Mouse (Mus musculus) ZHBTc4 (cell line): ENCODE results near the gene Sowaha.
A peak's percentile ranks its signal among the peaks of the same experiment; 100 is the strongest.

Experiments used
- DNase-seq: peaks from one replicate; pipeline ENCODE4 v3.0.0-alpha.2; 2011; ENCODE audit warnings: low read depth, low spot score

Sowaha gene

DNA sequence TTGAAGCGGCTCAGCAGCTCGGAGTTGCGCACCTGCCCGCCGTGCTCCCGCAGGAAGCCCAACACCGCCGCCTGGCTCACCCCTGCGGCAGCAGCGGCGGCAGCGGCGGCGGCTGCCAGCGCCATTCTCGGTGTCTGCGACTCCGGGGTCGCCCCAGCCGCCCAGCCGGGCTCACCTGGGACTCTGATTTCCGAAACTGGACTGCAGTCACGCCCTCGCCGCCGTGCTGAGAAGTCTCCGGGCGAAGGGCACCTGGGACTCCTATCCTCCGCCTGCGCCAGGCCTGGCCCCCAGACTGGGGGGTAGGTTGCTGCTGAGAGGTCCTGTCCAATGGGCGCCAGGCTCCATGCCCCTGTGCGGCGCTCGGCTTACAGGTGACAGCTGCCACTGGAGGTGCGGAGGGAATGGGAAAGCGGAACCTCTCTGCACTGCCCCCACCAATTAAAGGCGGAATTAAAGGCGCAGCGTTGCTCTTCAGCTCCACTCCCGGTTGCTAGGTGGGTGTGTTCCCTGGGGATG is at the start of gene Sowaha, which contains the start of gene Gm9945:
Gene Sowaha (minus strand): TSS at position 492 of the 519 bp plus-strand sequence.
Gene Gm9945 (plus strand): TSS at position 384 of the 519 bp plus-strand sequence.
- DNase-seq, result peak; percentile 74

DNA sequence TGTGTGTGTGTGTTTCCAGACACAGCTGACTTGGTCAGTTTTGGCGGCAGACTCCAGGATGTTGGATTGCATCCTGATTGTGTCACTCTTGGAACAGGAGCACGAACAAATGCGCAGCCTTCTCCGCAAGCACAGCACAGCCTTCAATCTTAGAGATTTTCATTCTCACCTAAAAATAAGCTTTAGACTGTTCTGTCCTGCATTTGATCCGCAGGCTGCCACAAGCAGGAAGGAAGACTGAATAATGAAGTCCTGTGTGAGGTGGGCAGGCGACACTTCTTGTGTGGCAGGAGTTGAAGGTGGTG is 49.1 kb upstream of the Sowaha start:
- no peak for DNase-seq

DNA sequence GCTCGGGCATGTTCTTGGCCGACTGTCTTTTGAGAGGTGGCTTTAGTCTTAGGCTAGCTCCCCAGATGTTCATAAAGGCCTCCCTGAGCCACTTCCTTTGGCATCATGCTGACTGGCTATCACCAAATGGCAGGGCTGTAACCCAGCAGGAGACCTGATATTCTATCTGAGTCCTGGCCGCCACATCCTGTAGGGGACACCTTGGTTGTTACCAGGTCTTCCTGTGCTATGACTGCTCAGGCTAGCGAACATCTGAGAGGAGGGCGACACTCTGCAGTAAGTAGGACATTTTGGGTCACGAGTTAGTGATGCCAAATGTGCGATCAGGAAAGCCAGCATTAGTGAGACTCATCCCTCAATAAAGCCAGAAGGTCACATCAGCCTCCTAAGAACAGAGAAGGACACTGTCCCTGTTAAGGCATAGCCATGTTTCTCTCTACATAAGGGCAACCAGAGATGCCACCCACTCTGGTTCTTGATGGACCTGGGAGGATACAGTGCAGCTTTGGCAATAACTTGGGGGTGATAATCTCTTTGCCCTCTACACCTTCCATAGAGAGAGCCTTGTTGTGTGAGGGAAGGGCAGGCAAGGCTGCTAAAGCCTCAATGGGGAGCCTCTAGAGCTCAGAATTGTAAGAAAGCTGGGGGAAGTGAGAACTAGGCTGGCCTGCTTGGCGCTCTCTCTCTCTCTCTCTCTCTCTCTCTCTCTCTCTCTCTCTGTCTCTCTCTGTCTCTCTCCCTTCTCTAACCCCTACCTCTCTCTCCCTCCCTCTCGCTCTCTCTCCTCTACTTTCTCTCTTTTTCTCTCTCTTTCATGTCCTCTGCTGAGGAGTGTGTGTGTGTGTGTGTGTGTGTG is 48.6 kb upstream of the Sowaha start:
- no peak for DNase-seq

DNA sequence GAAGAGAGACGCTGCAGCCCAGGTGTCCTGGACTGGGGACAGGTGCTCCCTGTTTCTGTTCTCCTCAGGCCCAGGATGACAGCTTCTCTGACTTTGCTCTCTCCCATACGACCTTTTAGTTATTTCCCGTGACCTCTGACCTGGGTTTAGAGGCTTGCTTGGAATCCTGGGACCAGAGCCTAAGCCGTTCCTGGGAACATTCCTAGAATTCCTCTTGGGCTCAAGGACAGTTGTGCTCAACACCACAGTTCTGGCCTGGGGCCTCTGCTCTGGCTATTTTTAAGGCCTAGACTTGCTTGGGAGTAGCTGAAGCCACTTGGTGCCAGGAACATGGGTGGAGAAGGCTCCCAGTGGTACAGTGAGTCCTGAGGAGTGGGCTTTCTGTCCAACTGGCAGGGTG is 45.4 kb upstream of the Sowaha start:
- DNase-seq, result peak; percentile 93

DNA sequence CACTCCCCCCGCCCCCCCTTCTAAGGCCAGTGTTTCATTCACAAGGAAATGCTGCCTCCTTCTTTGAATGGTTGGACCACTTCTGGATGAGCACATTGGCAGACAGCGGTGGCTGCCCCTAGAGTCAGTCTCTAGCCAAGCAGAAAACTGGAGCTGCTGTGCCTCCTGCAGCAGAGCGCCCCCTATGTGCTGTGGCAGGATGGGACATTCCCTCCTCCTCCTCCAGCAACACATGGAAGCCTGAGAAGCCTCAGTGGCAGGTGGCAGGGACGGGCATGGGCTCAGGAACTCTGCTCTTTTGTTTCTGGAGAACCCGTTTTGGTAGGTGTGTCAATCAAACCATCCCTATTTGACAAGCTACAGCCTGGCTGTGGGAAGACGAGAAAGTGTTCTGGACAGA is 44.8 kb upstream of the Sowaha start:
- peak; percentile 80 for DNase-seq

DNA sequence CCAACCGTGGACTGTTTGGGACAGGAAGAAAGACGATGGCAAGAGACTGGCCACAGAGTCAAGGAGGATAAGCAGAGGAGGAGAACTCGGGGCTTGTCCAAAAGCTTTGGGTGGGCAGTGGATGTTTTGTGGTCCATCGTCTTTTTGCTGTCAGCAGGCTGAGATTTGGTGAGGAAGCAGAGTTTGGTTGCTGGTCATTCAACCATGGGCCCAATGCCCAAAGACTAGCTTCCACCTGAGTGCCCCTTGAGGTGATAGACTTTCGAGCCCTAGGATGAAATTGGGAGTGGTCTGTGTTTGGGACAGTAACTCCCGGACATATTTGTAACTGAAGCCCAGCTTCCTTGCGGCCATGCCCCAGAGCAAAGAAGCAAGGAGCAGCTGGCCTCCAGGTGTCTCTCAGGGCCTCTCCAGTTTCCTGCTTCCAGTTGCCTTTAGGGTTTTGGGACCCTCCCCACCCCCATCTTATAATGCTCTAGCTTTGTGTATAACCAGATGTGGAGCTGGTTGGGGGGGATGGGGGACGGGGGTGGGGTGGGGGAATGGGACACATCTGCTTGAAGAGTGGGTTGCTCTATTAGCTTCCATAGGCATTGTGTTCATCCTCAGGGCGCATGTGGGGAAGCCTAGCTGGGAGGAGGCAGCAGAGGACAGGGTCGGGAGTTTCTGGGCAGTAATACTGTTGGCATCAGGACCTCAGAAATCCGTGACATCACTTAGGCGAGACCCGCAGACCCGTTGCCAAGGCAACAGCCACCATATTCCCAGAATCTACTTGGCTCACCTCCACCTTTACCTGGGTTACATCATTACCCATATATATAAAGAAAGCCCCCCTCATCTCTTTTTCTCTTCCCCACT is 43.7 kb upstream of the Sowaha start:
- no peak for DNase-seq

DNA sequence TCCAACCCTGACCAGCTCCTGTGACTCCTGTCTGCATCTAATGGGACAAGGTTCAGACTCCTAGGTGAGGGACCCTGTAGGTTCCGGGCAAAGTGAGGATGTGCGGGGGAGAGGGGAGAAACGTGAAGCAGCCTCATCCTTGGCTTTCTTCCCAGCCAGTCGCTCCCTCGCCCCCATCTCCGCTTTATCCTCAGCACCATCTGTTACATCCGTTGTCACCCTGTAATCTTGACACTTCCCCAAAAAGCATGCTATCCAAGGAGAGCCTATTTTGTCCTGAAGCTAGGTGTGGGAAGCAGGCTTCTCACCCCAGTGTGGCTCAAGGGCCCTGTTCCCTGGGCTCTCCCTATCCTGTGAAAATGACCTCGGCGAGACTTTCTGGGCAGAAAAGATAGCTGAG is 42.9 kb upstream of the Sowaha start:
- no peak for DNase-seq

DNA sequence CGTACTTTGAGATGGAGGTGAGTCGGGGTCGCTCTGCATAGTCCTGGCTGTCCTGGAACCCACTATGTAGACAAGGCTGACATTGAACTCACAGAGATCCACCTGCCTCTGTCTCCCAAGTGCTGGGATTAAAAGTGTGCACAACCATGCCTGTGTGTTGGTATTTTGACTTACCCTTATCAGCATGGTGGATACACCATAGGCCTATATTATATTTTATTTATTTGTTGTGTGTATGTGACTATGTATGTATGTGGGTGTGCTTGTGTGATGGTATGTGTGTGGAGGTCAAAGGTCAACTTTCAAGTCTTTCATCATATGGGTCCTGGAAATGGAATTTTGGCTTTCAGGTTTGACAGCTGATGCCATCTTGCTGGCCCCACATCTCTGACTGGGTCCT is 42.3 kb upstream of the Sowaha start:
- DNase-seq, result no peak

DNA sequence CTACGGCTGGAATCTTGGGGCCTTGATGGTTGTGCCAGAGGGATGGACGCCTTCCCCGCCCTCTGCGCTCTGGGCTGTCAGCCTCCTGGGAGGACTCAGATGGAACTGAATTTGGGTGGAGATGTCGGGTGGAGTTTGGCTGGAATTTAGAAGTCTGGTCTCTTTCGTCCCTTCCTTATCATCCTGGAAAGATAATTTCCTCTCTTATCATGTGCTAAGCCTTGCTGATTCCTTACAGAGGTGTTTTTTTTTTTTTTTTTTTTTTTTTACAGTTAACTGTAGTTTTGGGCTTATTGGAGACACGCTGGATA is 41.7 kb upstream of the Sowaha start:
- DNase-seq, result no peak

DNA sequence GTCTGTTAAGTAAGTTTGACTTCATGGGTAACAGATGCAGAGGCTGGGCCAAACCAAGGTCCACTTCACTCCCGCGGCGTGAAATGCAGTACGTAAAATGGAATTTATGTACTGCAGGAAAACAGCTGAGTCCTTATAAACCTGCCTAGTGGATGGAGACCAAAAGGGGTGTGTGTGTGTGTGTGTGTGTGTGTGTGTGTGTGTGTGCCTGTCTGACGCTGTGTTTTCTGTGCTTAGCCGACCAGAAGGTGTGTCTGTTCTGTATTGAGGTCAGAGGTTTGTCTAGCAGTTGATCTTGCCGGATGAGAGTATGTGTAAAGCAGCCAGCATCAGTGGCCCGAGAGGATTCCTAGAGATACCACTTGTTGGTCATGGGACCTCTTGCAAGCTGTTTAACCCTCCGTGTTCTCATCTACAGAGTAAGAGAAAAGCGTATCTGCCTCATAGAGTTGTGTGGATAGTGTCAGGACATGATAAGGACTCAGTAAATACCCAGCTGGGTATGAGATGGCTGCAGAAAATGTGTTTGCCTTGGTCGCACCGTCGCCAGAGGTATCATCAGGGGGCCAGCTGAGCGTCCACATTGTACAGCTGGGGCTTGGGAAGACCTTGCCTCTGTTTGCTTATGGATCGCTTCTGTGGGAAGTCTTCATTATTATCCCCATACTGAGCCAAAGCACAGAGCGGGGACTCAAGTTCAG is 41.2 kb upstream of the Sowaha start:
- no peak for DNase-seq

DNA sequence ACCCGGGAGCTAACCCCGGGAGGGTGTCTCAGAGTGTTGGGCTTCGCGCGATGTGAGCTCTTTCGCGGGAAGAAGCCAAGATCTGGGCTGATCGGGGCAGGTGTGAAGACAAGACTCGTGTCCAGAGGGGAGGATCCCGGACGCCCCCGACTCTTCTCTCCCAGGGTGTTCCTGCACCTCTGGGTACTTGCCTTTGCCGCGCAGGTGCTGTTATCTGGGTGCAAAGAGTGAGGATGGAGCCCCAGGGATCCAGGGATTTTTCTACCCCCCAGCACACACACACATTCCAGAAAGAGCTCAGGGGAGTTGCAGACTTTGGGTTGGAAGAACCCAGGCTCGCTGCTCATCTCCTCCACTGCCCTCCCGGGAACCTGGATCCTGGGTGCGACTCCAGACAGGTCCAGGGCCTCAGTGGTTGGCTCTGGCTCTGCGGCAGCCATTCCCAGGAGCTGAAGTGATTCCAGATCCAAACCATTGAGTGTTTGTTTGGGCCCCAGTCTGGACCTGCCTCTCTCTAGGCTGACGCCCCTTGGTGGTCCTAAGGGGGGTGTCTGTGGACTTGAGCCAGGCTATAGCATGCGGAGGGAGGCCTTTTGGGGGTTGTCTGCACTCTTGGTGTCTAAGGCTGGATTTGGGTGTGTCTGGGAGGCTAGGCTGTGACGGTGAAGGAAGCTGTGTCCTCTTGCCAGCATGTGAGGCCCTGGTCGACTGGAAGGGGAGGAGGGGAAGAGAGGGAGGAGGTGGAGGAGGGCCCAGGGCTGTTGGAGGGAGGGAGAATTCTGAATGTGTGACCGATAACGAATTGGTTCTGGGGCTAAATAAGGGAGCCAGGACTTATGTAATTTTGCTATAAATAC is 40.3 kb upstream of the Sowaha start:
- DNase-seq, result peak; percentile 61

DNA sequence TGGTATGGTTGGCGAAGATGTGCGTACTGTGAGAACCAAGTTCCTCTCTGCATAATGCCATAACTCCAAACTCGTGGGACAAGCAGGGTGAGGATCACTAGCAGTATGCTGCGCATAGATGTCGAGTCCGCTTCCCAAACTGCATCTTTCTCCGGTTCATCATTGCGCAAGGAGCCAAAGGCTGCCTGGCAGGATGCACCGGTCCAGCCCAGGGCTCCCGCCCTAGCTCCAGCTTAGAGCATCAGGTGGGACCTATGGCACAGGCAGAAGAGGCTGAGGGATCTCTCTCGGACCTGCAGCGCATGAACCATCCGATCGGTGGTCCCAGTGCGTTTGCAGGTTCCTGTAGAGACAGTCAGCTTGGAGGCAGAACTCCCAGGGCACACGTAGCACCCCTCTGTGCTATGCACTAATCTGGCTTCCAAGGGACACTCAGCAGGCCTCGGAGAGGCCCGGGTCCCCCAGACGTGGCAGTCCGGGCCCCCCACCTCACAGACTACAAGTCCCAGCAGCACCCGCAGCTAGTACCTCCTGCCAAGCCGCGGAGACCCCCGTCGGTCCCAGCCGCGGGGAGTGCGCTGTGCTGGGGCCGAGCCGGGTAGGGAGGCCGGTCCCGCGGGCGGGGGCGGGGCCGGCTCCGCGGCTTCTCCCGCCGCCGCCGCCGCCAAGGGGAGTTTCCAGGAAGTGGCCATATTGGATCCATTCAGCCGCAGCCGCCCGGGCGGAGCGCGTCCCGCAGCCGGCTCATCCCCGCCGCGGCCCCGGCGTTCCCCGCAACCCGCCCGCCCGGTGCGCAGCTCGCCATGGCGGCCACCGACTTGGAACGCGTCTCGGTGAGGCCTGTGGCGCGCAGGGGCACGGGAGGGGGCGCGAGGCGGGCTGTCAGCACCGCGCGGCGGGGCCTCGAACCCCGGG is 39.4 kb upstream of the Sowaha start, which contains the start of gene Sept8:
Gene Sept8 (plus strand): TSS at position 51 of the 915 bp plus-strand sequence.
- peak; percentile 69 for DNase-seq

DNA sequence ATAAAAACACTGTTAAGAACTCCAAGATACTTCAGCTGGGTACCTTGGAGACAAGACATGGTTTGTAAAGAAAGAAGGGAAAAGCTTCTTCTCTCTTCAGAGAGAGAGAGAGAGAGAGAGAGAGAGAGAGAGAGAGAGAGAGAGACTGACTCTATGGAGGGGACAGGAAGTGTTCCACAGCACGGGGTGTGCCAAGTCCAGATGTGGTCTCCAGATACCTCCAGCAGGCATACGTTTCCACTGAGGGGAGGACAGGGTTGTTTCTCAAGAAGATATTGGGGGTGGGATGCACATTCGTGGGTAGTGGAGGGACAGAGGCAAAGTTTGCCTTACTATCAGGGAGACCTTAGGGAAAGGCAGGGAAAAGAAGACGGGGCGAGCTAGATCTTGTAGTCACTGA is 38.7 kb upstream of the Sowaha start:
- DNase-seq, result no peak

DNA sequence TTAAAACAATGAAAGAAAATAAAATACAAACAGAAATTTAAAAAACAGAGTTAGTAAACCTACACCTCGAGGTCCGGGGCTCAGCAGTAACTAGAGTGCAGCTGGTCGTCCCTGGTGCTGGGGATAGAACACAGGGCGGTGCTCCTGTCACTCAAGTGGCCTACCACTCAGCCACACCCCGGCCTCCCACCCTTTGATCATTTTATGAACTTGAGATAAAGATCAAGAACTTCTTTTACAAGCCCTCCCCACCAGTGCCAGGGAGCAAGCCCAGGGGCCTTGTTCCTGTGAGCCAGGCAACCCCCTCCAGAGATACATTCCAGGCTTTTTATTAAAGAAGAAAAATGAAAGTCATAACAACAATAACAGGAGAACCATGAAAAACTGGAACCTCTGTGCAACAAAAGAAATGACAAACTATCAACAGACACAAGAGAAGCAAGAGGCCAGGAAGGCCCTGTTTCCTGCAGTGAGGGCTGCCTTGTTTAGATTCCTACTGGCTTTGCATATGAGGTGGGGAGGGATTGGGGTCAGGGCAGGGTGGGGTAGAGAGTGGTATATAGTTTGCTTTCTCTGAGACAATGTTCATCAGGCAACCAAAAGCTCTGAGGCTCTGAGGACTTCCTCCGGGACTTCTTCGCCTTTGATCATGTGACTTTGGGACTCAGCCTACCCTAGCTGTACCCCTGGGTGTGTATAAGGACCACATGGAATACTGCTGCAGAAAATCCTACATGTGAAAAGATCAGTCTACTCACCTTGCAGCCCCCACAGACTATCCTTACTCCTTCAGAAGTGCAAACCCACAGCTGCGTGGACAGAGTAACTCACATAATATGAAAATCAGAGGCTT is 36.9 kb upstream of the Sowaha start:
- DNase-seq, result no peak

DNA sequence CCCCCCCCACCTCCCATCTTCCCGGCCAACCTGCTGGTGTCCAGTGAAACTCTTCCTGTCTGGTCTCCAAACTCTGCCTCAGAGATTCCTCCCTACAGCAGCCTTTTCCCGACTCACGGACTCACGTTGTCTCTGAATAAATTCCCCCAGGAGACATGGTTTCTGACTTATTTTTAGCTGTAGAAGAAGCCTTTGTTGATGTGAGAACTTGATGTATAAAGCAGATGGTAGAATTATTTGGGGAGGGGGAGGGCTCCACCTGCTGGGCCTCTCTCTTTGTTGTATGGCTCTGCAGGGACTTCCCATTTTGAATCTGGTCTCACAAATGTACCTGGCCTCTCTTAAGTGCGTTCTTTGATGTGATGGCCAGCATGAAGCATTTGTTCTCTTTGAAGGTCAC is 30.3 kb upstream of the Sowaha start:
- no peak for DNase-seq

DNA sequence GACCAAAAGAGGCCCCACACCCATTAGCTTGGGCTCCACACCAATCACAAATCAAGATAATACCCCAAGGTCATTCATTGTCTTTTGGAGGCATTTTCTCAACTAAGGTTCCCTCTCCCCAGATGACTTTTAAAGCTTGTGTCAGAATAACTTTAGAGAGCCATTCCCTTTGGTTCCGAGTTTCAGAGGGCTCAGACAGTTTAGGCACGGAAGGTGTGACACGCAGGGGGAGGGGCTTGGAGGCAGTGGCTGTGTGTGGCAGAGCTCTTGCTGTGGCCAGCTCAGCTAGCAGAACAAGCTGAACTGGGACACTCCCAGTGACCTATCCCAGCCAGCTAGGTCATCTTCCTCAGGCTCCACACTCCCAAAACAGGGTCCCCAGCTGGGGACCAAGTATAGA is 28.5 kb upstream of the Sowaha start:
- peak; percentile 82 for DNase-seq

DNA sequence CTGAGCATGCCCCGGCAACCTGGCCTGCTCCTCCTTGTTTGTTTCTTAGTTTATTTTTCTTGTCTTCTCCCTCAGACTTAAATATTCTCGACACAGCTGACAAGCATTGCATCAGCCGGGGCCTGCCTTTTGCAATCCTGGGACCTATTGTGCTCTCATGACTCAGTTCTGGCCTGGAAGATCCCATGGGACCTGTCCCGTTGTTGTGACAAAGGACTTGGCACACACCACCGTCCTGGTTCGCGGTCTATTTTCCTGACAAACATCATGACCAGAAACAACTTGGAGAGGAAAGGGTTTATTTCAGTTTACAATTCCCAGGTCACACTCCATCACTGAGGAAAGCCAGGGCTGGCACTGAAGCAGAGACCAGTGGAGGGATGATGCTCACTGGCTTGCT is 28.1 kb upstream of the Sowaha start:
- no peak for DNase-seq

DNA sequence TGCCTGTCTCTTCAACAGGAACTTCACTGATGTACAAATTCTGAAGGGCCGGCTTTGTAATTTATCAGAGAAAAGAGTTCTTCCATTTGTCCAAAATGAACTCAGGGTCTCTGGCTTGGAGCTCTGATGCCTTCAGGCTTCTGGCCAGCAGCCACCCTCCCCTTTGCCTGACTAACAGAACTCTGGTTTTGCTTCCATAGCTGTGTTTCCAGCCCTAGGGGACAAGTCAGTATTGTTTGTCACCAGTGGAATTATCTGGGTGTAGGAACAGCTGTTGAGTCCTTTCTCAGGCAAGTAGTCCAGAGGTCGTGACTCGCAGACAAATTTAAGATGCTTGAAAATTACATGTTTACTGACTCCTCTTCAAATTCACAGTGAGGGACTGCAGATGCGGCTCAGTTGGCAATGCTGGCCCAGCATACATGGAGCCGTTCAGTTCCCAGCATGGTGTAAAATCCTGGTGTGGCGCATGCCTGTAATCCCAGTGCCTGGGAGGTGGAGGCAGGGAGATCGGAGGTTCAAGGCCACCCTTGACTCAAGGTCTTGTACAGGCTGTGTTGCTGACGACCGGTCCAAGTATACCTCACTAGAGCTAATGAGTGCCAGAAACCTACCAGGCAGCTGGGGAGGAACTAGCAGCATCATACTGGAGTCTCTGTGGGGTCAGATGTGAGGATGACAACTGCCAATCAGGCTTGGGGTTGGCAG is 27.2 kb upstream of the Sowaha start:
- DNase-seq, result no peak
